Mouse (Mus musculus) hindbrain, postnatal 0 days (tissue): ENCODE measurements around the gene Bspry. TPM values are rescaled to one million over a fixed set of nuclear protein-coding genes. Genes with fewer than 3 reads are reported as not detected.

Experiments
- ATAC-seq: fragments of 200-750 bp; cut with Nextera tagmentation; 2 replicates; pipeline ENCODE4 v1.8.0; 2017; ENCODE audit warnings: mild to moderate bottlenecking, moderate TSS enrichment, moderate library complexity
- DNase-seq: peaks from one replicate; pipeline ENCODE4 v3.0.0-alpha.2; 2015; ENCODE audit warnings: low spot score
- H3K27ac ChIP-seq: fragments of 300-500 bp; sonication (generic); 2 replicates; pipeline ENCODE4 v1.5.1; 2014; ENCODE audit warnings: mild to moderate bottlenecking
- H3K27me3 ChIP-seq: fragments of 300-500 bp; sonication (generic); 2 replicates; pipeline ENCODE4 v1.6.1; 2014; ENCODE audit warnings: low read length, mixed read lengths; ENCODE audit not compliant: insufficient read depth
- H3K36me3 ChIP-seq: fragments of 300-500 bp; sonication (generic); 2 replicates; pipeline ENCODE4 v1.6.1; 2014; ENCODE audit warnings: low read length, mixed read lengths; ENCODE audit not compliant: insufficient read depth
- H3K4me1 ChIP-seq: fragments of 300-500 bp; sonication (generic); 2 replicates; pipeline ENCODE4 v1.6.1; 2014; ENCODE audit warnings: antibody characterized with exemption, low read length, mixed read lengths; ENCODE audit not compliant: insufficient read depth
- H3K4me2 ChIP-seq: fragments of 300-500 bp; sonication (generic); 2 replicates; pipeline ENCODE4 v1.6.1; 2014; ENCODE audit warnings: low read depth, mild to moderate bottlenecking, low read length, moderate library complexity, mixed read lengths
- H3K4me3 ChIP-seq: fragments of 300-500 bp; sonication (generic); 2 replicates; pipeline ENCODE4 v1.5.1; 2014; ENCODE audit warnings: low read length
- H3K9ac ChIP-seq: fragments of 300-500 bp; sonication (generic); replicated peaks from 2 replicates; pipeline ENCODE4 v1.6.1; 2014; ENCODE audit warnings: mild to moderate bottlenecking, low read length, moderate library complexity, mixed read lengths
- H3K9me3 ChIP-seq: fragments of 300-500 bp; sonication (generic); 2 replicates; pipeline ENCODE4 v1.6.1; 2016; ENCODE audit warnings: low read length, mixed read lengths
- CTCF ChIP-seq: IDR thresholded peaks from 2 replicates; pipeline ENCODE4 v1.5.1; 2016; ENCODE audit warnings: antibody characterized with exemption, control low read depth, low read depth
- WGBS: fragments of 180-500 bp; shearing (Covaris S2); extraction: QIAGEN DNeasy Blood & Tissue Kit; methylation state at CpG from one replicate; pipeline ENCODE4 v1.1.7; 2014; 5-methylcytosine and 5-hydroxymethylcytosine counted together
- polyA plus RNA-seq: library from polyadenylated mRNA; unstranded; fragments of >200 nt; fragmentation: Nextera tagmentation; extraction: Ambion mirVana; gene quantifications from 2 replicates; pipeline ENCODE4 v1.2.1, GENCODE M21; 2015
- total RNA-seq: library from RNA; depleted of rRNA; stranded (reverse); fragments of >200 nt; gene quantifications from 2 replicates; pipeline ENCODE4 v1.2.3, GENCODE M21; 2014; rRNA removed

The Bspry gene
- 0.37 and 2.0 TPM in 2 replicates for total RNA-seq
- 0.95 and 0.96 TPM in 2 replicates for polyA plus RNA-seq

DNA sequence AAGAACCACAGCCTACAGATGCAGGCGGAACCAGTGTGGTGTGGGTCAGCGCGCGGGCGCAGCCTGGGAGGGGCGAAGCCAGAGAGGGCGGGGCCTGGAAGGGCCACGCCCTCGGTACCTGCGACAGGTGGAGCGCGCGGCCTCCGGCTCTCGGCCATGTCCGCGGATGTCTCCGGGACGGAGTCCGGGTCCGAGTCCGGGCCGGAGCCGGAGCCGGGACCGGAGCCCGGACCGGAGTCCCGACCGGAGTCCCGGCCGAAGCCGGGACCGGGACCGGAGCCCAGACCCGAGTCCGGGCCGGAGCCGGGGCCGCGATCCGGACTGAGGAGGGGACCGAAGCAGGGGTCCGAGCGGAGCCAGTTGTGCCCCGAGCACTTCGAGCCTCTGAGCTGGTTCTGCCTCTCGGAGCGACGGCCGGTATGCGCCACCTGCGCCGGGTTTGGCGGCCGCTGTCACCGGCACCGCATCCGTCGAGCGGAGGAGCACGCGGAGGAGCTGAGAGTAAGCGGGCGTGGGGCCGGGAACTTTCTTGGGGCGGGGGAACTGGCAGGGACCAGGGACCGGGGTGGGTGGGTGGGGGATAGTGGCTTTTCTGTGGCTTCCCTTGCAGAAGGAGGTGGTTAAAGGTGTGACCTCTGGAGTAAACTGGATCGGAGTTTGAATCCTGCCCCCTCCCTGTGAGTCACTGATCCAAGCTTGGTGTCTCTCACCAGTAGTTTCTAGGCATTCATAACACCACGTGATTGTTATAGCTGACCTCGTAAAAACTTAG is at the start of gene Bspry:
Bspry (plus strand) TSS at position 117 of the 772 bp plus-strand sequence.
- H3K27me3 ChIP-seq, result no peaks in the 10 kb centered on the region
- peak within 1 kb of the TSS; percentile 47 for H3K4me3 ChIP-seq
- H3K36me3 ChIP-seq, result no peaks in the 10 kb centered on the region
- H3K9me3 ChIP-seq, result no peaks in the 10 kb centered on the region
- peak; percentile 79 for ATAC-seq
- no peaks in the 10 kb centered on the region for H3K4me1 ChIP-seq
- 4% methylated on average over 67 of the region's 71 CpGs for WGBS
- no peak within 1 kb of the TSS for H3K27ac ChIP-seq
- TF ChIP-seq CTCF, result no peak
- H3K4me2 ChIP-seq, result peak within 1 kb of the TSS; percentile 87
- peak within 1 kb of the TSS; percentile 38; the same call in 1 of the 2 replicates for H3K9ac ChIP-seq
- peak; percentile 31 for DNase-seq

DNA sequence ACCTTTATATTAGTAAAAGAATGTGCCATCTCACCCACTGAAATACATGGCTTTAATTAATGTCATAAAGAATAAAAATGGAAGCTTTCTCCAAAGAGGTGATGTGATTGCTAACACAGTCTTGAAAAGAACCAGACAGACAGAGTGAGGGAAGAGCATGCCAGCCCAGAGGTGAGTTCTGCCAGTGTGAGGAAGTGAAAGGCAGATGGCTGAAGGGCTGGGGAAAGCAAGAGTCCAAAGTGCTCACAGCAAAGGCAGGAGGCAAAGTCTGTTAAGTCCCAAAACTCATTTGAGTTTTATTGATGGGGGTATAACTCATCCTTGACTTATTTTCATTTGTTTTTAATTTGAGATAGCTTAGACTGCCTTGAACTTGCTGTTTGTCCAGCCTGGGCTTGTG is 49.2 kb upstream of the Bspry start:
- no peak overlapping the region for H3K4me3 ChIP-seq
- H3K27ac ChIP-seq, result no peak overlapping the region

DNA sequence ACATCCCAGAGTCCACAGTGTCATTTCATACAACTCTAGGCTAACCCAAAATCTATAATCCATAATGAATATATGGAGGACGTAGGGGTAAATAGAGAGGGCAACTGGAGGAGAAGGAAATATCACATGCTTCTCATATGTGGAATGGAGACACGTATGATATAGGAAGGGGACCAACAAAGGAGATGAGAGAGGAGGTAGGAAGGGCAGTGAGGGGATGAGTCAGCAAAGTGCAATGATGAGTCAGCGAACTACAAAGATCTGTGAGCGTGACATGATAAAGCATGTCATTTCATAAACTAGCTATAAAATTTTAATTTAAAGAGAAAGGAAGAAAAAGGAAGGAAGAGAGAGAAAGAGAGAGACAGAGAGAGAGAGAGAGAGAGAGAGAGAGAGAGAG is 48.3 kb upstream of the Bspry start:
- no peaks in the 10 kb centered on the region for H3K4me1 ChIP-seq
- no peak for DNase-seq

More for the DNA sequence above, 49.2 kb upstream of the Bspry start:
- Histone ChIP-seq H3K4me1 (no peaks in the 10 kb centered on the region), H3K9me3 (no peaks in the 10 kb centered on the region), H3K4me2 (no peak overlapping the region), H3K9ac (no peak overlapping the region), H3K36me3 (no peaks in the 10 kb centered on the region), H3K27me3 (no peaks in the 10 kb centered on the region)
- no peak for TF ChIP-seq CTCF
- DNase-seq (no peak), ATAC-seq (no peak)

DNA sequence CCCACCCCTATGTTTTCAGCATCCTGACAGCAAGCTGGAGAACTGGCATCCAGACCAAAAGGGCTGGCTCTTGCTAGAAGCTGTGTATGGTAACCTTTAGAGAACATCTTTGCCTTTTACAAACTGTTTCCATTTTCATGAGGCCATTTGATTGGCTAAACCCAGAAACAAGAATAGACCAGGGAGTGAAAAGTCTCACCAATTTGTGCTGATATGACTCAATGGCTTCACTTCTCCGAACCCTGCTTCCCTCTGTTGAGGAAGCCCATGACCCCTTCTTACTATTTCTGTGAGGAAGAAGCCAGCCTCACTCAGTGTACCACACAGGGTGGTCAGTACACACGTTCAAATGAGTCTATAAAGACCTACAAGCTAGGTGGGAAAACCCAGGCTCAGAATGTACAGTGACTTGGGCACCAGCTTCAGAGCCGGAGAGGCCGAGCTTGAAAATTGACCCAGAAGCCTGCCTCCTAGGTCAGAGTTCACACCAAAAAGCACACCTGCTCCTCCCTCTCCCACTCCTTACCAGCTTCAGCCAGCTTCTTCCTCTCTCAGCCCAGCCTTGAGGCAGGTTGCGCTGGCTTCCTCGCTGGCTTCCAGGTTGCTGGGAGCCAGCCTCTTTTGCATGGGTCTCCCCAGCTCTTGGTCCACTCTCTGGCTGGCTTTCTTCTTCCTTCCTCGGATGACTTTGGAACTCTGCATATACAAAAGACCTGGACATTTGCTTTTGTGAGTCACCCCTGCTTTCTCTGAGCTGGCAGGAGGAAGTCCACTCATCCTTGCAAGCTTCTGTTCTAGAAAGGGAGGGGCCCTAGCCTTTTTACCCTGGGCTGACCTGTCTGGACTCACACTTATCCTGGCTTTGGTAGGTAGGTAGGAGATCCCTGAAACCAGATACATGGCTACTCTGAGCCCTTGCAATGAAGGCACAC is 45.6 kb upstream of the Bspry start:
- Histone ChIP-seq H3K9ac (no peak overlapping the region), H3K4me1 (no peaks in the 10 kb centered on the region), H3K4me3 (no peak overlapping the region), H3K27ac (no peak overlapping the region), H3K36me3 (no peaks in the 10 kb centered on the region), H3K4me2 (no peak overlapping the region), H3K27me3 (no peaks in the 10 kb centered on the region), H3K9me3 (no peaks in the 10 kb centered on the region)
- ATAC-seq (no peak), DNase-seq (no peak)
- WGBS, result 84% methylated on average over 7 of the region's 7 CpGs
- no peak for TF ChIP-seq CTCF

More for the DNA sequence above, 48.3 kb upstream of the Bspry start:
- no peak overlapping the region for H3K4me2 ChIP-seq
- H3K27ac ChIP-seq, result no peak overlapping the region
- no peaks in the 10 kb centered on the region for H3K9me3 ChIP-seq
- no peak for ATAC-seq
- H3K4me3 ChIP-seq, result no peak overlapping the region
- H3K27me3 ChIP-seq, result no peaks in the 10 kb centered on the region
- 85% methylated on average over 4 of the region's 4 CpGs for WGBS
- no peak overlapping the region for H3K9ac ChIP-seq
- TF ChIP-seq CTCF, result no peak
- no peaks in the 10 kb centered on the region for H3K36me3 ChIP-seq

DNA sequence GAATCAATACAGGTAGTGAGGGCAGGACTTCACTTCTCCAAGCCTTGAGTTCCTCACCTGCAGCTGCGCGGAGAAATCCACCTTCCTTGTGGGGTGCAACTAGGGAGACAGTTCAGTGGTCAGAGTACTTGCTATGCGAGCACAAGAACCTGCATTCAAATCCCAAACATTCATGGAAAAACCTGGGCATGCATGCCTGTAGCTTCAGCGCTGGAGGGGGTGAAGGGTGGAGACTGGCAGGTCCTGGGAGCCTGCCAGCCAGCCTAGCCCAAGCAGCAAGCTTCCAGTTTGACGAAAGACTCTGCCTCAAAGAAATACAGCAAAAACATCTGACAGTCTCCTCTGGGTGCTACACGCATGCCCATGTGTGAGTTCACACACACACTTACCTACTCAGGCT is 44.8 kb upstream of the Bspry start, which contains the start of gene Rnf183:
Rnf183 (minus strand) TSS at position 172 of the 400 bp plus-strand sequence.
- Histone ChIP-seq H3K36me3 (no peaks in the 10 kb centered on the region), H3K4me1 (no peaks in the 10 kb centered on the region), H3K9me3 (no peaks in the 10 kb centered on the region), H3K9ac (no peak within 1 kb of the TSS), H3K27me3 (no peaks in the 10 kb centered on the region), H3K27ac (no peak within 1 kb of the TSS), H3K4me2 (no peak within 1 kb of the TSS), H3K4me3 (no peak within 1 kb of the TSS)
- ATAC-seq, result no peak
- no peak for TF ChIP-seq CTCF
- no peak for DNase-seq
- 84% methylated on average over 6 of the region's 6 CpGs for WGBS

DNA sequence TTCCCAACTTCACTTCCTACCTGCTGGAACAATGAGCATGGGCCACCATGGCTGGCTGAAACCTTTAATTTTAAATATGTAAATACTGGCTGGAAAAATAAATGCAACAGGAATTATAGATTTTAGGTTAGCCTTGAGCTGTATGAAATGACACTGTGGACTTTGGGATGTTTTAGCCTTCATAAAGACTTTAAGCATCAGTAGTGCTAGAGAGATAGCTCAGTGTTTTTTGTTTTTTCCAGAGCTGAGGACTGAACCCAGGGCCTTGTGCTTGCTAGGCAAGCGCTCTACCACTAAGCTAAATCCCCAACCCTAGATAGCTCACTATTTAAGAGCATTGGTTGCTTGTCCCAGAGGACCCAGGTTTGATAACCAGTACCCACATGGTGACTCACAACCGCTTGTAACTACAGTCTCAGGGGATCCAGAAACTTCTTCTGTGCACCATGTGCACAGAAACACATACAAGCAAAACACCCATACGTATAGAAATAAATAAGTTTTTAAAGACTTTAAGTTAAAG is 42.5 kb upstream of the Bspry start:
- Histone ChIP-seq H3K36me3 (no peaks in the 10 kb centered on the region), H3K27ac (no peak overlapping the region), H3K4me1 (no peaks in the 10 kb centered on the region), H3K4me2 (no peak overlapping the region), H3K9ac (no peak overlapping the region), H3K27me3 (no peaks in the 10 kb centered on the region), H3K9me3 (no peaks in the 10 kb centered on the region), H3K4me3 (no peak overlapping the region)
- ATAC-seq (no peak), DNase-seq (no peak)
- TF ChIP-seq CTCF, result no peak
- WGBS, result 96% methylated on average over 3 of the region's 3 CpGs
